Mouse (Mus musculus) cortical plate, adult 2 months (tissue): ENCODE data around the gene Troap. TPM values are rescaled to one million over a fixed set of nuclear protein-coding genes. Genes with fewer than 3 reads are reported as not detected.

ENCODE experiments used
- H3K27ac ChIP-seq: fragments of 200-500 bp; 2 replicates; pipeline ENCODE4 v1.5.1; 2012; ENCODE audit warnings: low read length, control low read depth, inconsistent platforms; ENCODE audit not compliant: insufficient read depth
- H3K4me1 ChIP-seq: fragments of 200-500 bp; 2 replicates; pipeline ENCODE4 v1.6.1; 2011; ENCODE audit warnings: low read length; ENCODE audit not compliant: control insufficient read depth, insufficient read depth
- H3K4me3 ChIP-seq: fragments of 200-500 bp; 2 replicates; pipeline ENCODE4 v1.5.1; 2011; ENCODE audit warnings: mild to moderate bottlenecking, low read length, control low read depth; ENCODE audit not compliant: insufficient read depth
- CTCF ChIP-seq: fragments of 200-500 bp; IDR thresholded peaks from 2 replicates; pipeline ENCODE4 v1.5.1; 2011; ENCODE audit warnings: mild to moderate bottlenecking, control low read depth, low read length; ENCODE audit not compliant: insufficient read depth; ENCODE audit errors: extremely low read depth
- POLR2A ChIP-seq: fragments of 200-500 bp; IDR thresholded peaks from 2 replicates; pipeline ENCODE4 v1.6.1; 2011; ENCODE audit warnings: mild to moderate bottlenecking, low read length, control low read depth; ENCODE audit not compliant: insufficient read depth; ENCODE audit errors: extremely low read depth
- polyA plus RNA-seq: library from polyadenylated mRNA; depleted of rRNA; stranded (reverse); fragments of >200 nt; gene quantifications from 2 replicates; pipeline ENCODE4 v1.2.3, GENCODE M21; 2012

The Troap gene
- polyA plus RNA-seq, 1 experiment: 1.1 TPM

GRCm38 (mm10) chr15:99032041-99032725, 42.2 kb upstream of the Troap start:
- Histone ChIP-seq H3K27ac (no peak overlapping the region), H3K4me1 (no peaks in the 10 kb centered on the region), H3K4me3 (no peak overlapping the region)
- TF ChIP-seq CTCF (no peak), POLR2A (no peak)

GRCm38 (mm10) chr15:99032726-99033250, 41.6 kb upstream of the Troap start:
- Histone ChIP-seq H3K4me1 (no peaks in the 10 kb centered on the region), H3K27ac (no peak overlapping the region)
- TF ChIP-seq CTCF (no peak), POLR2A (no peak)

GRCm38 (mm10) chr15:99033498-99034270, 40.7 kb upstream of the Troap start:
- TF ChIP-seq POLR2A: no peak
- no peak for TF ChIP-seq CTCF
- no peak overlapping the region for H3K27ac ChIP-seq

More at GRCm38 (mm10) chr15:99032726-99033250, 41.6 kb upstream of the Troap start:
- H3K4me3 ChIP-seq: no peak overlapping the region

GRCm38 (mm10) chr15:99035431-99035830, 38.9 kb upstream of the Troap start:
- TF ChIP-seq CTCF: no peak
- TF ChIP-seq POLR2A: no peak
- Histone ChIP-seq H3K27ac (no peak overlapping the region), H3K4me3 (no peak overlapping the region), H3K4me1 (no peaks in the 10 kb centered on the region)

More at GRCm38 (mm10) chr15:99033498-99034270, 40.7 kb upstream of the Troap start:
- H3K4me3 ChIP-seq: no peak overlapping the region
- no peaks in the 10 kb centered on the region for H3K4me1 ChIP-seq

- Histone ChIP-seq H3K4me1 (no peaks in the 10 kb centered on the region), H3K4me3 (no peak overlapping the region), H3K27ac (no peak overlapping the region)
- TF ChIP-seq POLR2A (no peak), CTCF (no peak)
Observed at GRCm38 (mm10) chr15:99036249-99036905, 38.0 kb upstream of the Troap start.

GRCm38 (mm10) chr15:99038025-99038424, 36.4 kb upstream of the Troap start:
- Histone ChIP-seq H3K27ac (no peak overlapping the region), H3K4me1 (no peaks in the 10 kb centered on the region), H3K4me3 (no peak overlapping the region)
- TF ChIP-seq POLR2A (no peak), CTCF (no peak)

GRCm38 (mm10) chr15:99038797-99039196, 35.6 kb upstream of the Troap start:
- H3K27ac ChIP-seq: no peak overlapping the region
- TF ChIP-seq CTCF (no peak), POLR2A (no peak)
- H3K4me1 ChIP-seq: no peaks in the 10 kb centered on the region
- H3K4me3 ChIP-seq: no peak overlapping the region

- TF ChIP-seq CTCF (no peak), POLR2A (no peak)
- H3K4me3 ChIP-seq: no peak overlapping the region
- H3K27ac ChIP-seq: no peak overlapping the region
- H3K4me1 ChIP-seq: no peaks in the 10 kb centered on the region
Observed at GRCm38 (mm10) chr15:99039306-99039705, 35.1 kb upstream of the Troap start.

GRCm38 (mm10) chr15:99039996-99040919, 34.1 kb upstream of the Troap start:
- no peak overlapping the region for H3K27ac ChIP-seq
- TF ChIP-seq CTCF (no peak), POLR2A (no peak)
- no peak overlapping the region for H3K4me3 ChIP-seq
- H3K4me1 ChIP-seq: no peaks in the 10 kb centered on the region
